Mouse (Mus musculus) spleen, adult 18-20 months (tissue): ENCODE data around the gene Rtn3.
"Not testable (repeated sequence)": the region's sequence is repeated elsewhere in the genome, so short reads cannot be mapped to it uniquely, and the experiment has no call there.

ENCODE experiments used
- DNase-seq, 2 experiments: peaks; one replicate each; pipeline ENCODE4 v3.0.0; 2022; ENCODE audit warnings: mixed read lengths in 2 of 2

Gene Rtn3

DNA sequence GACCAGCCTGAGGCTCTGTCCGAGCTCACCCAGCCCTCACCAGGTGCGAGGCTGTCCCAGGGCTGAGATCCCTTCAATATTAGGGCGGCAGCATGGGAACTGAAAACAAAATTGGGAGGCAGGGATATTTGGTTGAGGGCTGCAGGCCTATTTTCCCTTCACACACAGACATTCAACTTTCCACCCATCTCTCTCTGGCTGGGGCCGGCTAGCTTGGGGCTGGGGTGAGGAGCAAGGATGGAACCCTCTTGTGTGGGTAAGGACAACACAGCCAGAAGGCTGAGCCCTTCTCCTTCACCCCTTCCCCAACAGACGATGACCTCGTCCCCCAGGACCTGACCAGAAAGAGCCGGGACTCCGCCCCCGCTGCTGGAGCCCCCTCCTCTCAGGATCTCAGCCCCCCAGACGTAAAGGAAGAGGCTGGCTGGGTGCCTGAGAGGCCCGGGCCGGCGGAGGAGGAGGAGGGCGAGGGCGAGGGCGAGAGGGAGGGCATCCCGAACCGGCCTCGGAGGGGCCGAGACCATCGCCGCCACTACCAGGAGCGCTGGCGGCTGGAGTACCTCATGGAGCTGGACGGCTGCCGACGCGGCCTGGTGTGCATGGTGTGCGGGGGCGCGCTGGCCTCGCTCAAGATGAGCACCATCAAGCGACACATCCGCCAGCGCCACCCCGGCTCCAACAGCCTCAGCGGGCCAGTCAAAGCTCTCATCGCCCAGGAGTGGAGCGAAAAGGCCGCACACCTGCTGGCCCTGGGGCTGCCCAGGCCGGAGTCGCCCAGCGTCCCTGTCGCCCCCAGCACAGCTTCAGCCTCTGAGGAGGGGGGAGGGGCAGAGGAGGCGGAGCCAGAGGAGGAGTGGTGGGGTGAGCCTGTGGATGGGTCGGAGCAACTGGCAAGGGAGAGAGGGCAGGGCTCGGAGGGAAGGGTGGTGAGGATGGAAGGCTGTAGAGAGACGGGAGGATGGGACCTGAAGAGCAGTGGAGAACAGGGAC, 61.2 kb downstream of the Rtn3 start:
- DNase-seq, result no peak

DNA sequence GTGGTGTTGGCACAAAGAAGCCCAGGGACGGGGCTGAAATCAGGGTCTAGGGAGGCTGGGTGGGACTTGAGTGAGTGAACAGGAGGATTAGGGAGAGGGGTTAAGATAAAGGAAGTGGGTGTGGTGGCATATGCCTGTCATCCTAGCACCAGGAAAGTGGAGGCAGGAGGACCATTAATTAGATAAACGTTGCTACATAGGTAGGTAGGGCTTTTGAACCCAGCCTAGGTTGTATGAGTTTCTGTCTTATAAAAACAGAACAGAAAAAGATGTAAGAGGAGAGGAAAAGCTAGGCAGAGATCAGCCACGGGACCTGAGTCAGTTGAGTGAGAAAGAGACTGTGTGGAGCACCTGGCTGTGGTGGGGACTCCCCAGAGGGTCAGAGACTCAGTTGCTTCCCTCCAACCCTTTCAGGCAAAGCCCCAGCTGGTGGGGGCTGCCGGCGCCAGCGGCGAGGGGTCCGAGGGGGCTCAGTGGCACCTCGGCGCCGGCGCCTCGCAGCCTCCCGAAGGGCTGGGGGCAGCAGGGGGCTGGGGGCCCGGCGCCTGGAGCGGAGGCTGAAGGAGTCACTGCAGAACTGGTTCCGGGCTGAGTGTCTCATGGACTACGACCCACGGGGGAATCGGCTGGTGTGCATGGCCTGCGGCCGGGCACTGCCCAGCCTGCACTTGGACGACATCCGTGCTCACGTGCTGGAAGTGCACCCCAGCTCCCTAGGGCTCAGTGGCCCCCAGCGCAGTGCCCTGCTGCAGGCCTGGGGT, 62.1 kb downstream of the Rtn3 start:
- no peak for DNase-seq

DNA sequence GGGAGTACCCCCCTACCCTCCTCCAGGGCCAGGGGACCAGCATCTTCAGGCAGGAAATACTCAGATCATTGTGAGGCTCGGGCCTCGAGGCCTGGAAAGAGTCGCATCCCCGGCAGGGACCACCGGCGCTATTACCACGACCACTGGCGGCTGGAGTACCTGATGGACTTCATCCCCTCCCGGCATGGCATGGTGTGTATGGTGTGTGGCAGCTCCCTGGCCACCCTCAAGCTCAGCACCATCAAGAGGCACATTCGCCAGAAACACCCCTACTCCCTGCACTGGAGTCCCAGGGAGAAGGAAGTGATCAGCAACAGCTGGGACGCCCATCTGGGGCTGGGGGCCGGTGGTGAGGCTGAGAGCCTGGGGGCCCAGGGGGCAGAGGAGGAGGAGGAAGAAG, 63.0 kb downstream of the Rtn3 start:
- DNase-seq, result no peak

DNA sequence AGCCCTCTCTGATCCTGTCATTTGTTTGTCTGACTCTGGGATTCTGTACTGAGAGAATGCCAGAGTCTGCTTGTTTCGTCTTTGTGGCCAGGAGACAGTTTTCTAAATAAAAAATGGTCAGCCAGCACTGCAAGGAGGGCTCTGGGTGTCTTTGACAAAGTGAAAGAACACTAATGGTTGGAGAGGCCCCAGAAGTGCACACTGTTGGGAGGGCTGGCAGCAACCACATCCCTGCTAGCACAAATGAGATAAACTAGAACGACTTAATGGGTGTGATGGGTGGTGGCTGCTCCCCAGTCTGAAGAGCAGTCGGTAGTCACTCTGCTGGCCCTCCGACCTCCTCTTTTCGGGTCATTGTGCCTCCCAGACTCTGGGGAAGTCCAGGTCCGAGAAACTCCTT, 63.9 kb downstream of the Rtn3 start:
- DNase-seq, result no peak

DNA sequence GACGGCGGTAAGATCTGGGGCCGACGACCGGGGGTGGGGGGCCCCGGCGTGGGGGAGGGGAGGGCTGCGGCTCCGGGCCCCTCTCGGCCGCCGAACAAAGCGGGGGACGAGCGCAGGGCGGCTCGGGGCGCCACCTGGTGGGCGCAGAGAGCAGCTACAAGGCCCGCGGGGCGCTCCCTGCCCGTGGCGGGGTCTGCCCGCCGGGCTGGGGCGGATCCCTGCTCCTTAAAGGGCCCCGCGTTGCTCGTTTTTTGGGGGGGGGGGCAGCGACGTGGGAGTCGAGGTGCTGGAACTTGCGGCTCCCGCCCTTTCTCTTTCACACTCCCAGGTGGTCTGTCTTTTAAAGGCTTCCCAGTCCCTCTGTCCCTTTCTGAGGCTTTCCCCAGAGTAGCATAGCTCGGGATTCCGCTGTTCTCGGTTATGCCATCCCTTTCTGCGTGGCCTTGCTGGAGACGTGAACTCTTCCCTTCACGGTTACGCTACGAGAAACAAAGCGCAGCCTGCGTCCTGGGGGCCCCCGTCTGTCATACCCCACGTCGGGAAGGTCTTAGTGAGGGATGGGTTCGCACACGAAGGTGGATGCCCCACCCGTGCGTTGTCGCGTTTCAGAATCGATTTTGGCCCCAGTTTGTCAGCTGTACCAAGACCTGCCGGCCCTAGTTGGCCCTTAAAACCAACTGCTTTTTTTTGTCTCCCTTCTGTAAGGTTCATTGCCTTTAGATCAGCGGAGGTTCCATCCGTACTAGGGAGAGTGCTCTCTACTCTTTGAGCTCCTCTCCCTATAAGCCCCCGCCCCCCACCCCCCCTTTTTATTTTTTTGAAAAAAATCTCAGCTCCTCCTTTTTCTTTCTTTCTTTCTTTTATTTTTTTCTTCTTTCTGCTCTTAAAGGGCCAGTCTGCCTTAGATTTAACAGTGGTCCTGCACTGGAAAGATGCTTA, 64.9 kb downstream of the Rtn3 start:
- DNase-seq, result peak; percentile 56 to 76

DNA sequence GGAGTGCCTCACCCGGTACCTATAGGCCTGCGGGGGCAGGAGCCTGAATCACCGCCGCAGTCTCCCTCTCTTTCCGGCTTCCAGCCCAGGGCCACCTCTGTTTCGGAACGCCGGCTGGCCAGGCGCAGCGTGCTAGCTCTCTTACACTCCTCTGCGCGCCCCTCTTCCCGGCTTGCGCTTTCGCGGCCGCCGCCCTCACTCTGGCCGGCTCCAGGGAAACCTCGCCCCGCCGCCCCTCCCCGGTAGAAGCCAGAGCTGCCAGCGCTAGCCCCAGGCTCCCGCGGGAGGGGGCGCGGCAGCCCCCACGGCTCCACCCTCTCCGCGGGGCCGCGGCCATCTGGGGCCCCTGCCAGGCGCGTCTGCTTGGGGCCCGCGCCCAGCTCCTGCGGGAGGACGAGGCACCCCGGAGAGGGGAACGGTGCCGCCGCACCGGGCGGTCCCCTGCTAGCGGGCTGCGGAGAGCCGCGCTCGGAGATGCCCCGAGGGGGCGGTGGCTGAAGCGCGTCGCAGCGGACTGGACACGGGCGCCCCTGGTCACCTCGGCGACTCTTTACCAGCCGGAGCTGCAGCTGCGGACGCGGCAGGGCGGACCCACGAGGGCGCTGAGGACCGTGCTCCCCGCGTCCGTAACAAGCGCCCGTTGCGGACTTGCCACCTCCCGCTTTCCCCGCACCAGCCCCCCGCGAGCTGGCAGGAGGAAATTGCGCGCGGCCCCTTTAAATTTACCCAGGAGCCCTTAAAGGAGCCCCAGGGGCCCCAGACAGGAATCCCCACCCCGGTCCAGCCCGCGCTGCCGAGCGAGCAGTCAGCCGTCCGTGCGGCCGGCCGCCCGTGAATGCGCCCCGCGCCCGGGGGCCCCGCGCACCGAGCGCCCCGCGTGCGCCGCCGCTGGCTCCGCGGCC, 66.0 kb downstream of the Rtn3 start, which contains the start of gene 2700081O15Rik:
Gene 2700081O15Rik (plus strand): TSS at position 792 of the 902 bp plus-strand sequence.
- DNase-seq, result peak; percentile 27 to 49

DNA sequence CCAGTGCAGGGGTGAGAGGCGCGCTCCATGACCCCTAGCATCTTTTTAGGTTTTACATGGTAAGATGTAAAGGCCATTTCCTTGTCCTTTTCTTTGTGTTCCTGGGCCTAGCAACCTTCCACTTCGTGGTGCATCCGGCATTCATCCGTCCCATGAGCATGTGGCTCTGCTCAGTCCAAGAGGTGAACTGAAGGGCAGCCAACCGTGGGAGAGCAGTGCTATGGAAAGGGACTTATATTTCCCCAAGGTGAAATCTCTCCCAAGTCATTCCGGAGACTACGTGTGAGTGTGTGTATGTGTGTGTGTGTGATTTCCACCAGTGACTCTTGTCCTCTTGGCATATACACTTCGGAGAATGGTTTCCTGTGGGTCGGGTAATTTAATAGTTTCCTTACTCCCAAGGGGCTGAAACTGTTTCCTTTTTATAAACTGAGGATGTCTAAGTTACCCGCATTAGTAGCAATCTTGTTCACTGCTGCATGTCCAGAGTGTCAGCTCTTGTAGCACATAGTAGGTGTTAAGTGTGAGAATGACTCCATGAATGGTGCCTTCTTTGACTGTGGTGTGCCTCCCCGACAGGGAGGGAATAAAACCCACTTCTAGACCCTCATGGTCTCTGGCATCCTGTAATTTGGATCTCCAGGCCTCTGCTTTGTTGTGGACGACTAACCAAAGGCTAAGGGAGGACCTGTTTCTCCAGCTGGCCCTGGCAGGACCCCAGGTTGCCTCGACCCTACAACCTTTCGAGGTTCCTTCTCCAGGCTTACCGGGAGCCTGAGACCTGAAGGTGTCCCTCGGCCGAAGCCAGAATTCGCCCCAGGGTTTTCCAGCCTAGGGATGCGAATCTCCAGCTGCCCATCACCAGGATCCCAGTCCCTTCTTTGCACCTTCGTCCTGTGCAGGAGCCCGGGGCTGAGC, 66.9 kb downstream of the Rtn3 start:
- DNase-seq, result no peak

DNA sequence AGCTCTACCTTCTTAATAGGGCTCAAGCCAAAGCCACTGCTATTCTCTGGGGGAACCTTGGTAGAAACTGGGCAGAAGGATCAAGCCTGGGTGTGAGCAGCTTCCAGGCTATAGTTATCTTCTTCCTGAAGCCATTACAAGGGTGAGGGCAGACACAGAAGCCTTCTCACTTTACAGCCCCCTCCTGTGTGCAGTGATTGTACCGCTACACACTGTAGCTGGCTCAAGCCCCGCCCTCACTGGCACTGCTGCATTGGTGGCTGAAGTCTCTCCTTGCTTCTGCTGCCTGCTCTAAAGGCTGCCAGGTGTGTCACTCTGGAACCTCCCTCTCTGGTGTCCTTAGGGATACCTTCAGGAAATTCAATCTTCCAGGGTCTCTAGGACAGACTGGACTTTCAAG, 70.7 kb downstream of the Rtn3 start:
- no peak for DNase-seq

DNA sequence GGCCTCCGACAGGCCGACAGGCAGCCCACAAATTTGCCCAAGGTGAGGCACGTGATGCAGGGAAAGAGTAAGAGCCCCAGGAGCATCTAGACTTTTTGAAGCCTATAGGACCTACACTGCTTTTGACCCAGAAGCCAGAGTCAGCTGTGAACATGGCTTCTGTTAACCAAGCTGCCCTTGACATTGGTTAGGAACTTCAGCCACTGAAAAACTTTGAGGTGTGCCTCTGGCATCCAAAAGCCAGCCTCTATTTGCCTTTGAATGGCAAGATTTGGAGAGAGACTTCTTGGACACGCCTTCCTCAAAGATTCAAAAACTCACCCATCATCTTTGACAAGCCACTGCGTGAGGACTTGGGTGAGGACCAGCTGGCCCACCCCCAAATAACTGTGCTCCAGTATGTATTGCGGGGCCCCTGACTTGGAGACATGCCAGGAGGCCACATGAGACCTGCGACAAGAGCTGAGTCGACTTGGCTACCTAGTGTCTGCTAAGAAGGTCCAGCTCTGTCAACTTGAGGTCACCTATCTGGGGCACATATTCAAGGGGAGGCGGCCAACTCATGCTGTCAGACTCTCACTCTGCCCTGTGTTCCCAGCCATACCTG, 78.4 kb downstream of the Rtn3 start:
- no peak for DNase-seq

DNA sequence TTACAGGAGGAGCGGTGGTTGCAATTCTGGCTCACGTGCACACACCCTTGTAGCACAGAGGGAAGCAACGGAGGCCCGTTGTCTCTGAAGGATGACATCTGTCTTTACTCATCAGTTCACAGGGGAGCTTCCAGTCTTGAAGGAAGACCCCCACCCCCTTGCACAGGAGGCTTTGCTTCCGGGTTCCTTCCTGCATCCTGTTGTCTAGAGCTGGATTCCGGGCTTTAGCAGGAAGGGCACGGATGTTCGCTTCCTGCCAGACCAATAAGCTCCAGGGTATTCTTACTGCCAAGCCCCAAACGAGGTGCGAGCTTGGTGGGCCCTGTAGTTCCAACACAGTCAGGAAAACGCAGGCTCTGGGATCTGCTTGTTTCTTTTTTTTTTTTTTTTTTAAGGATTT, 82.4 kb downstream of the Rtn3 start:
- DNase-seq, result no peak

DNA sequence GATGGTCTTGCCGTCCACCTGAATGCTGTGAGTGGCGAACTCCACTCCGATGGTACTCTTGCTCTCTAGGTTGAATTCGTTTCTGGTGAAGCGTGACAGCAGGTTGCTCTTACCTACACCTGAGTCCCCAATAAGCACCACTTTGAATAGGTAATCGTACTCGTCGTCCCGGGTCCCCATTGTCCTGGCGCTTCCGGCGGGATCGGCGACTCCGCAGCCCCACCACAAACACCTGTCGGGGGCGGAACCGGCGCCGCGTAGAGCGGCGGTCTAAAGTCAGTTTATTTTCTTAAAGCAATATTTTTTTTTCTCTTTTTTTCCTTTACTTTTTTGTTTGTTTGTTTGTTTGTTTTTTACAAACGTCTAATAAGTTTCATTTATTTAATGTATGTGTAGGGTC, 84.2 kb downstream of the Rtn3 start:
- DNase-seq, result not testable (repeated sequence)

DNA sequence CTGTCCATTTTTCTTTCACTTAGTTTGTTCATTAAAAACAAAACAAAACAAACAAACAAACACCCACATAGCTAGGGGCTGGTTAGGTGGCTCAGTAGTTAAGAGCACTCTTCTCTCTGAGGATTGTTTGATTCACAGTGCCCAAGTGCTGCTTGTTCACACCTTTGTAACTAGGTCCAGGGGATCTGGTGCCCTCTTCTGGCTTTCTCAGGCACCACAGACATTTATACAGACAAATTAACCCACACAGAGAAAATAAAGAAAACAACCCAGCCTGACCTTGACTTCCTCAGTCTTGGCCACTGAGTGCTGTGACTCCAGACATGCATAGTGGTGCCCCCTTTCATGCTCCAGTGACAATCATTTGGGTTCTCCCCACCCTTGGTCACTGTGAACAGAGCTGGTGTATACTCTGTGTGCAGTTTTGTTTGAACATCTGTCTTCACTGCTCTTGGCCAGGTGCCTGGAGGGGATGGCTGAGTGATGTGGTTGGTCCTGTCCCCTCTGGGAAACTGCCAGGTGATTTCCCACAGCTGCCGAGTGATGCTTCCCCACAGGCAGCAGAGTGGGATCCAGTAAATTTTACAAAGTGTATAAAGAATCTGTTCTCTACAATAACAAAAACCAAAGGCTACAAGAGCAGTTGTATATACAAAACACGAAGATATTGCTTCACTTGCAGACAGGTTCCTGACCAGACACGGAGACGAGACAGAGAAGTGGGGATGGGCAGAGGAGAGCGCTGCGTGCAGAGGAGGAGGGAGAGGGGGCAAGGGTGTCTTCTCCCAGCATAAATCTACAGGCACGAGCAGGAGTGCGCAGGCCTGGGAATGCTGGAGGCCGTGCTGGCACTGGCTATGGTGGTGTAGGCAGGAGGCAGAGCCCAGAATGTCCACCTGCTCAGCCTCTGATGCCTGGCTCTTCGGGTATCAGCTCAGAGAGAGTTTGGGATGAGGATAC, 85.9 kb downstream of the Rtn3 start:
- peak in 1 of 2 experiments; percentile 24 for DNase-seq

DNA sequence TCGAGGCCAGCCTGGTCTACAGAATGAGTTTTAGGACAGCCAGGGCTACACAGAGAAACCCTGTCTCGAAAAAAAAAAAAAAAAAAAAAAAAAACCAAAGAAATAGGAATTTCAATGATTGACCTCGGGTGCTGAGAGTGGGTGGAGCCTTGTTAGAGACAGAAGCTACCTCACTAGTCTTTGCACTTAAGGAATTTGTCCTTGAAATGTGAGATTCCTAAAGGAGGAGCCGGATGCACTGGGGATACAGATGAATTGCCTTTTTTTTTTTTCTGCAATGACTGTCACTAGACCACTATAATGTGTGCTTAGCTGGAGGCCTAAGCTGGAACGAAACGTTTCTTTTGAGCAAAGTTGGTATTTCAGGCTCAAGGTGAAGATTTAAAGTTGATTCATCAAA, 94.6 kb downstream of the Rtn3 start:
- no peak for DNase-seq

DNA sequence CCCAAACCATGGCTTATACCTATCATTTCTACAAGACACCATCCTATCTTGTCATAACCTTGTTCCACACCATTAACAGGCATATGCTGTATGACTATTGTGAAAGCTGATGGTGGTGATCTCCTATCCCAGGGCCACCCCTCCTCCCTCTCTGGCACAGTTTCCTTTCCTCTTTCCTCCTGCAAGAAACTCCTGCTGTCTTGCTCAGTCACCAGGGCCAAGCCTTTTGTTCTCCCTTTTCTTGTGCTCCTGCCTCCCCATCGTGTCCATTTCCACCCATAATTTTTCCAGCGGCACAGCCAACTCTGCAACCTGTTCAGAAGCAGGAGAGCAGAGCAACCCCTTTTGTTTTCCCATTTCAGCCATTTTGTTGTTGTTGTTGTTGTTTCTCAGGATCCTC, 97.0 kb downstream of the Rtn3 start:
- no peak for DNase-seq

DNA sequence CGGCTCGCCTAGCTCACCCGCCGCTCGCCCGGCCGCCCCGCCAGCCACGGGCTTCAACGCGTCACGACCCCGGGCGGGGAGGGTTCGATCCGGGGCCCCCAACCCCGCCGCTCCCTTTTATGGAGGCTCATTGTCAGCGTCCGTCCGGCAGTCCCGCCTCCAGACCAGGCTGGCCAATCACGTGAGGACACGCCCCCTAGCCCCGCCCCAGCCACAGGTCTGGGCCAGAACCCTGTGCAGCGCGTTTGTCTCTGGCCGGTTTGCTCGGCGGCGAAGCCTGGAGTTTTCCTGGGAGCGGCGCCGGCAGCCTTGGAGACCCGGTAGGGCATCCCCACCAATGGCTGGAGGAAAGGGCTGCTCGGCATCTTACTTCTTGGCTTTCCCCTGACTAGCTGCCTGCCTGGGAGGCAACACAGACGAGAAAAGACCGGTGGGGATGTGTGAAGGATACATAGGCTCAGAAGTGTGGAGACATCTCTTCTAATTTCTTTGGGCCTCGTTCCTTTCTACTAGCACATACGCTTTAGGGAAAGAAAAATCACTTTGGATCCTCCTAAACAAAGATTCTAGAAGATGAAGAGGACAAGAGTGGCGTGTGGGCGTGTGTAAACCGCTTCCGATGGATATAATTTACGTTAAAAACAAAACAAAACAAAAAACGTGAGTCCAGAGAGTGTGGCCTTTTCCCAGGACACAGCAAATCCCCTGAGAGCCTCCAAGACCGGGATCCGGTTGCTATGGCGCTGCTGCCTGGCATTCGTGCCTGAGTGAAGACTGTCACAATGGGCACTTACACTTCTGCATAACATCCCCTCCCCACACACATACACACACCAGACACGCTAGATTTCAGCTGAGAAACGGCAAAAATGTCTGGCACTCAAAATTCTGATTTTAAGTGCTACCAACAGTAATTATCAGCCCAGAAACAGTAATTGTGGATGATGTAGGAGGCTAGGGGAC, 99.9 kb downstream of the Rtn3 start, which contains the start of gene Spindoc:
Gene Spindoc (minus strand): TSS at position 92 of the 963 bp plus-strand sequence.
- DNase-seq, result peak; percentile 94 to 100

DNA sequence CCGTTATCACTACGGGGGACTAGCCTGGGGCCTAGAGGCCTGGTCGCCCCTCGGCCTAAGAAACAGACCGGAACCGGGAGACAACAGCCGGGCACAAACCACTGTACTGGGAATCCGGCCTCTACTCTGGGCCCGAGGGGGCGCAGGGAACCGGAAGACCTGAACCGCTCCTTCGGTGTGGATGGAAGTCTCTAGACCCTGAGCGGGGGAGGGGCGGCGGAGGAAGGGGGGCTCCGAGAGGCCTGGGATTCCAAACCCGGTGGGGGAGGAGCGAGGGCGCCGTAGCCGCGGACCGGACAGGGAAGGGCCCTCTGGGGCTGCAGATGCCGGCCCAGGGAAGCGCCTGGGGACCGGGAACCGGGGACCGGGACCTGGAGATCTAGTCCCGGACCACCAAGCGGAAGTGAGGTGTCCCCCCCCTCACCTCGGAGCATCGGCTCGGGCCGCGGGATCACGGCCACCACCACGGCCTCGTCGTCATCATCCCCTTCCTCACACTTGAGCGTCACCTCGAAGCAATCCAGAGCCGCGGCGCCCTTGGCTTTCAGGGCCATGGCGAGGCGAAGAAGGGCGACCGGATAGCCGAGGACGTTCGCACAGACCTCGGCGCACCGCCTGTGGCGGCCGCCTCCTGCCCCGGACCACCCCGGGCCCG, 100.7 kb downstream of the Rtn3 start:
- DNase-seq, result peak; percentile 36 to 41

DNA sequence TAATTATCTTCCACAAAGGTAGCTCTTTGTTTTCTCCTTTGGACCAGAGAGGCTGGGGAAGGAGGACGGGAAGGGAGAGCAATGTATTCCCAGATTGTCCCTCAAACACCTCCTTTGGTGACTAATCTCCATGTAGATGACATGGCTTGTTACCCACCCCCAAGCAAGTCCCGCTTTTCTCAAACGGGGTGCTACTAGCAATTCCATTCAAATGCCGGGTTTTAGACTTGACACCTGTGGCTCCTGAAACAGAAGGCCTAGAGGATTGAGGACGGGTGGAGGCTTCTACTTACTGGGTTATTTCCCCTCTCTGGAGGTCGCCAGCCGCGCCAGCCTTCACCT, 101.2 kb downstream of the Rtn3 start:
- DNase-seq, result no peak
